Mouse (Mus musculus): Measurements from ENCODE around the gene Camkk2. TPM values are rescaled to one million over a fixed set of nuclear protein-coding genes. Genes with fewer than 3 reads are reported as not detected.

Camkk2 gene
- polyA plus RNA-seq, 1 experiment from 2014 or later, result 11.8 TPM

- H3K4me1 ChIP-seq (replicated peaks), result peaks cover 23% of the 10 kb centered on the region
- H3K36me3 ChIP-seq, result no peaks in the 10 kb centered on the region
- no peaks in the 10 kb centered on the region for H3K9me3 ChIP-seq (replicated peaks)
- no peak for ATAC-seq (replicated peaks; ENCODE audit: insufficient number of reproducible peaks, insufficient read depth, low FRiP score, low read depth)
- peak overlapping the region; percentile 92; the same call in 1 of the 2 replicates for H3K27ac ChIP-seq
- peak overlapping the region; percentile 81; the same call in 1 of the 2 replicates for H3K4me2 ChIP-seq
- no peaks in the 10 kb centered on the region for H3K27me3 ChIP-seq
- WGBS, result 56% methylated on average over 6 of the region's 6 CpGs
- no peak overlapping the region for H3K4me3 ChIP-seq
- H3K9ac ChIP-seq, result no peak overlapping the region
Measured at GRCm38 (mm10) chr5:122708819-122709218, 70.4 kb downstream of the Camkk2 start.

GRCm38 (mm10) chr5:122707276-122708181 is 71.7 kb downstream of the Camkk2 start, which contains the start of gene P2rx4:
TSS of gene P2rx4 (plus strand) at chr5:122707544.
- H3K36me3 ChIP-seq, result no peaks in the 10 kb centered on the region
- peak; percentile 89 for ATAC-seq (replicated peaks; ENCODE audit: insufficient number of reproducible peaks, insufficient read depth, low FRiP score, low read depth)
- H3K27ac ChIP-seq, result peak within 1 kb of the TSS; percentile 92
- peaks cover 23% of the 10 kb centered on the region for H3K4me1 ChIP-seq (replicated peaks)
- H3K27me3 ChIP-seq, result no peaks in the 10 kb centered on the region
- H3K9me3 ChIP-seq (replicated peaks), result no peaks in the 10 kb centered on the region
- WGBS, result under 1% methylated on average over 50 of the region's 66 CpGs
- H3K9ac ChIP-seq, result peak within 1 kb of the TSS; percentile 63
- H3K4me3 ChIP-seq, result peak within 1 kb of the TSS; percentile 78
- peak within 1 kb of the TSS; percentile 81 for H3K4me2 ChIP-seq

- 28% methylated on average over 5 of the region's 5 CpGs for WGBS
- peak; percentile 32; the same call in 1 of the 2 replicates for ATAC-seq (replicated peaks; ENCODE audit: insufficient number of reproducible peaks, insufficient read depth, low FRiP score, low read depth)
- peak overlapping the region; percentile 78 for H3K4me3 ChIP-seq
Measured at GRCm38 (mm10) chr5:122706917-122707275, 72.3 kb downstream of the Camkk2 start.

GRCm38 (mm10) chr5:122705174-122705573 is 74.0 kb downstream of the Camkk2 start:
- no peak for ATAC-seq (replicated peaks; ENCODE audit: insufficient number of reproducible peaks, insufficient read depth, low FRiP score, low read depth)
- WGBS, result 69% methylated on average over 3 of the region's 3 CpGs

More at GRCm38 (mm10) chr5:122706917-122707275, 72.3 kb downstream of the Camkk2 start:
- Histone ChIP-seq H3K9me3 (replicated peaks) (no peaks in the 10 kb centered on the region), H3K36me3 (no peaks in the 10 kb centered on the region), H3K27me3 (no peaks in the 10 kb centered on the region), H3K4me2 (peak overlapping the region; percentile 81), H3K9ac (peak overlapping the region; percentile 63), H3K4me1 (replicated peaks) (peaks cover 23% of the 10 kb centered on the region), H3K27ac (peak overlapping the region; percentile 92)

GRCm38 (mm10) chr5:122704571-122704970 is 74.6 kb downstream of the Camkk2 start:
- 83% methylated on average over 4 of the region's 4 CpGs for WGBS
- H3K4me2 ChIP-seq, result no peak overlapping the region
- H3K27me3 ChIP-seq, result no peaks in the 10 kb centered on the region
- no peaks in the 10 kb centered on the region for H3K9me3 ChIP-seq (replicated peaks)
- no peak overlapping the region for H3K9ac ChIP-seq
- no peak for ATAC-seq (replicated peaks; ENCODE audit: insufficient number of reproducible peaks, insufficient read depth, low FRiP score, low read depth)
- H3K4me1 ChIP-seq (replicated peaks), result peaks cover 23% of the 10 kb centered on the region
- no peaks in the 10 kb centered on the region for H3K36me3 ChIP-seq
- no peak overlapping the region for H3K27ac ChIP-seq
- no peak overlapping the region for H3K4me3 ChIP-seq

More at GRCm38 (mm10) chr5:122705174-122705573, 74.0 kb downstream of the Camkk2 start:
- H3K27ac ChIP-seq, result no peak overlapping the region
- no peak overlapping the region for H3K9ac ChIP-seq
- H3K27me3 ChIP-seq, result no peaks in the 10 kb centered on the region
- no peak overlapping the region for H3K4me2 ChIP-seq
- H3K4me1 ChIP-seq (replicated peaks), result peaks cover 23% of the 10 kb centered on the region
- H3K36me3 ChIP-seq, result no peaks in the 10 kb centered on the region
- H3K4me3 ChIP-seq, result no peak overlapping the region
- H3K9me3 ChIP-seq (replicated peaks), result no peaks in the 10 kb centered on the region

- Histone ChIP-seq H3K4me1 (replicated peaks) (peaks cover 19% of the 10 kb centered on the region), H3K4me2 (no peak overlapping the region), H3K27me3 (no peaks in the 10 kb centered on the region), H3K4me3 (no peak overlapping the region), H3K9ac (no peak overlapping the region), H3K27ac (no peak overlapping the region), H3K36me3 (no peaks in the 10 kb centered on the region), H3K9me3 (replicated peaks) (no peaks in the 10 kb centered on the region)
- ATAC-seq (replicated peaks; ENCODE audit: insufficient number of reproducible peaks, insufficient read depth, low FRiP score, low read depth), result no peak
- 83% methylated on average over 2 of the region's 2 CpGs for WGBS
Measured at GRCm38 (mm10) chr5:122703574-122703973, 75.6 kb downstream of the Camkk2 start.

- Histone ChIP-seq H3K4me2 (no peak overlapping the region), H3K9ac (no peak overlapping the region), H3K4me1 (replicated peaks) (peaks cover 13% of the 10 kb centered on the region), H3K27ac (no peak overlapping the region), H3K4me3 (no peak overlapping the region), H3K36me3 (no peaks in the 10 kb centered on the region), H3K9me3 (replicated peaks) (no peaks in the 10 kb centered on the region), H3K27me3 (no peaks in the 10 kb centered on the region)
- no peak for ATAC-seq (replicated peaks; ENCODE audit: insufficient number of reproducible peaks, insufficient read depth, low FRiP score, low read depth)
- 64% methylated on average over 6 of the region's 6 CpGs for WGBS
Measured at GRCm38 (mm10) chr5:122702156-122702555, 77.1 kb downstream of the Camkk2 start.

- peaks cover 3% of the 10 kb centered on the region; the same call in 1 of the 2 replicates for H3K4me1 ChIP-seq (replicated peaks)
- 37% methylated on average over 5 of the region's 5 CpGs for WGBS
- ATAC-seq (replicated peaks; ENCODE audit: insufficient number of reproducible peaks, insufficient read depth, low FRiP score, low read depth), result no peak
Measured at GRCm38 (mm10) chr5:122700837-122701212, 78.4 kb downstream of the Camkk2 start.

GRCm38 (mm10) chr5:122700109-122700836 is 78.9 kb downstream of the Camkk2 start:
- no peak overlapping the region for H3K4me3 ChIP-seq
- H3K4me1 ChIP-seq (replicated peaks), result peaks cover 3% of the 10 kb centered on the region; the same call in 1 of the 2 replicates
- ATAC-seq (replicated peaks; ENCODE audit: insufficient number of reproducible peaks, insufficient read depth, low FRiP score, low read depth), result no peak
- no peaks in the 10 kb centered on the region for H3K36me3 ChIP-seq
- H3K27me3 ChIP-seq, result no peaks in the 10 kb centered on the region
- no peak overlapping the region for H3K9ac ChIP-seq
- no peak overlapping the region for H3K27ac ChIP-seq
- H3K4me2 ChIP-seq, result no peak overlapping the region
- no peaks in the 10 kb centered on the region for H3K9me3 ChIP-seq (replicated peaks)
- WGBS, result 62% methylated on average over 12 of the region's 12 CpGs

More at GRCm38 (mm10) chr5:122700837-122701212, 78.4 kb downstream of the Camkk2 start:
- no peak overlapping the region for H3K4me2 ChIP-seq
- H3K36me3 ChIP-seq, result no peaks in the 10 kb centered on the region
- H3K9ac ChIP-seq, result no peak overlapping the region
- no peaks in the 10 kb centered on the region for H3K27me3 ChIP-seq
- H3K9me3 ChIP-seq (replicated peaks), result no peaks in the 10 kb centered on the region
- no peak overlapping the region for H3K27ac ChIP-seq
- no peak overlapping the region for H3K4me3 ChIP-seq

- ATAC-seq (replicated peaks; ENCODE audit: insufficient number of reproducible peaks, insufficient read depth, low FRiP score, low read depth), result no peak
- Histone ChIP-seq H3K27ac (no peak overlapping the region), H3K4me3 (no peak overlapping the region), H3K9me3 (replicated peaks) (no peaks in the 10 kb centered on the region), H3K27me3 (no peaks in the 10 kb centered on the region), H3K36me3 (no peaks in the 10 kb centered on the region), H3K9ac (no peak overlapping the region), H3K4me2 (no peak overlapping the region), H3K4me1 (replicated peaks) (peaks cover 5% of the 10 kb centered on the region)
- 64% methylated on average over 9 of the region's 9 CpGs for WGBS
Measured at GRCm38 (mm10) chr5:122698701-122699060, 80.5 kb downstream of the Camkk2 start.

- Histone ChIP-seq H3K27ac (no peak overlapping the region), H3K36me3 (no peaks in the 10 kb centered on the region), H3K4me1 (replicated peaks) (peaks cover 10% of the 10 kb centered on the region), H3K9me3 (replicated peaks) (no peaks in the 10 kb centered on the region), H3K4me3 (no peak overlapping the region), H3K9ac (no peak overlapping the region), H3K4me2 (no peak overlapping the region), H3K27me3 (no peaks in the 10 kb centered on the region)
- ATAC-seq (replicated peaks; ENCODE audit: insufficient number of reproducible peaks, insufficient read depth, low FRiP score, low read depth), result no peak
- WGBS, result 57% methylated on average over 10 of the region's 10 CpGs
Measured at GRCm38 (mm10) chr5:122698041-122698700, 81.0 kb downstream of the Camkk2 start.

Data from heart, embryonic 15.5 days (tissue).